Mouse (Mus musculus) spleen, postnatal 36 days (tissue): Measurements from ENCODE around the gene Fam222a.
A peak's percentile ranks its signal among the peaks of the same experiment; 100 is the strongest.

ENCODE experiments used
- DNase-seq, 2 experiments: peaks; one replicate each; pipeline ENCODE4 v3.0.0; 2022; ENCODE audit warnings: low spot score in 2 of 2, mixed read lengths in 1 of 2

Gene Fam222a

DNA sequence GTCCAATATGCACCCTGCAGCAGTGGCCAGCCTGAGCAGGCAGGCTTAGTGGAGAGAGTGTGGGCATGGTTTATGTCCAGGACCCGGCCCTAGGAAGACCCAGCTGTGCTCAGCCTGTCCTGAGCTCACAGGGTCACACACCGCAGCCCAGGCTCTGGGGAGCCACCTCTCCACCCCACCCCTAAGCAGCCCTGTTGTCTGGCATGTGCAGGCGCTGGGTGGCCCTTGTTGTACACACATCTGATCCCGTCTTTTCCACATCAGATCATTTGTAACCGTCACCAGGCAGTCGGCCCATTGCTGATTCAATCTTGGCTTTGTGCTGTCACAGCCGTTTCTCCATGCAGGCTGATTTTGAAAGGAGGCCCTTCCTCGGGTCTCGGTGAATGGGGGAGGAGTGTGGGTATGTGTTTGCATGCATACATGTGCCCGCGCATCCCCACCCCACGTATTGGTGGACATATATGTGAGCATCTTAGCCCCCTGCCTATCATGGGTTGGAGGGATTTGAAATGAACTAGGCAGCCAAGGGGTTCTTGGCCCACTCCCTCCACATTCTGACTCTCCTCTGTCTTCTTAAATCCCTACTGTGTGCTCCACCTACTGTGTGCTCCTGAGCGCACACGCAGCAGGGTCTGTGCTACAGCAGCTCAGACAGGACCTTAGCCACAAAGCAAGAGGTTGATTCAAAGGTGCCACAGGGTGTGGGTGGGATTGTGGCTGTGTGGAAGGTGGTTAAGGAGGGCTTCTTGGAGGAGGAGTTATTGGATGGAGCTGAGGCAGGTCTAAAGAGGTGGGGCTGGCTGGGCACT, 16.7 kb downstream of the Fam222a start:
- no peak for DNase-seq

DNA sequence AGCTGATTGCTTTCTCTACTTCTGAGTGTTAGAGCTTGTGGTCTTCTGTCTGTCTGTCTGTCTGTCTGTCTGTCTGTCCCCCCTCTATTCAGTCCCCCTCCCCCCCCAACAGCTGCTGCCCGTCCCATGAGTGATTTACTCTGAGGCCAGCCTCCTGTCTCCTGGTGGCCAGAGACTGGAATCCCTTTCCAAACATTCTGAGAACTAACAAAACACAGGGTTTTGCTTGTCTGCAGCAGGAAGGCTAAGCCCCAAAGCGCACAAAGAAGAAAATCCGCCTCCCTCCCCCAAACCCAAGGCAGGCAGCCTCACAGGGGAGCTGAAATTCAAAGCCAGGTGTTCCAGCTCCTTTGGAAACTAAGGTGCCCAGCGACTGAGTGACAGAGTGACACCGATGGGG, 17.9 kb downstream of the Fam222a start:
- DNase-seq: no peak

DNA sequence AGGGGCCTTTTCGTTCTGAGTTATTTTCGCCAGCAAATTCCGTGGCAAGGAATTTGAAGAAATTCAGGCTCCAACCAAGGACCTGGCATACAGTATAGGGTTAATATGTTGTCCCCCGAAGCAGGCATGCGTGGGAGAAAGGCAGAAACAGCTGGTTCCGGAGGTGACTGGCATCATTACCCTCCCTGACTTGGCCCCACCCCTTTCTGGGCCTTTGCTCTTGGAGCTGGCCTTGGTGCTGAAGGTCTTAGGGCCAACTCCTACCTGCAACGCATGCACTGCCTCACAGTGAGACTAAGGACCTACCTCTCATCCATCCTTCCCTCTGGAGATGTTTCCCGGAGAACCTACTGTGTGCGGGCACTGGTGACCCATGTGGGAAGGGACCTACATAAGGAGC, 20.1 kb downstream of the Fam222a start:
- DNase-seq: peak; percentile 87 to 88

DNA sequence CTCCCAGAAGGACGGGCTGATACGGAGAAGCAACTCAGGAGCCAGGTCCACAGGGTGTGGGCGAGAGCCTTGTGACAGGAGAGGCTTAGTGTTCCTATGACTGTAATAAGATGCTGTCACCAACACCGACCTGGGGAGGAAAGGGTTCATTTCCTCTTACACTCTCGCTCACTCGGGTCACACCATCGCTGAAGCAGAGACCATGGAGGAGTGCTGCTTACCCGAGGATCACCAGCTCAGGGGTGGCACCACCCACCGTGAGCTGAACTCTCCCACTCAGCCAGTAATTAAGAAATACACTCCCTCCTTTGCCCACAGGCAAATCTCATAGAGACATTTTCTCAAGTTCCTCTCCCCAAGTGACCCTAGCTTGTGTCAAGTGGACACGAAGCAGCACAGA, 20.6 kb downstream of the Fam222a start:
- no peak for DNase-seq

DNA sequence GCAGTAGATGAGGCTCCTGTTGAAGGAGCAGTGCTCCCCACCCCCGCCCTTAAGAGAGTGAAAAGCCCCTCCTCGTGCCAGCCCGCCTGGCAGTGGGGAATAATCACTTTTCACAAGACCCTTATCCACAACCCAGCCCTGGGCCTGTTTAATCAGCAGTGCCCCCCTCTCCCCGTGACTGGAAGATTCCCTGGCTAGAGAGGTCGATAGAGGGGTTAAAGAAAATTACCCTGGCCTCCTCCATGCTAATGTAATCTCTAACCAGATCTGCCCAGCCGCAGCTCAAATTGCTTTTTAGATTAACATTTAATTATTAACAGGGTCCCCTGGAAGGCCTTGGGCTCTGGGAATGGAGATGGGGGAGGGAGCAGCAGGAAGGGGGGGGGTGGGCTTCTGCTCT, 21.2 kb downstream of the Fam222a start:
- no peak for DNase-seq

DNA sequence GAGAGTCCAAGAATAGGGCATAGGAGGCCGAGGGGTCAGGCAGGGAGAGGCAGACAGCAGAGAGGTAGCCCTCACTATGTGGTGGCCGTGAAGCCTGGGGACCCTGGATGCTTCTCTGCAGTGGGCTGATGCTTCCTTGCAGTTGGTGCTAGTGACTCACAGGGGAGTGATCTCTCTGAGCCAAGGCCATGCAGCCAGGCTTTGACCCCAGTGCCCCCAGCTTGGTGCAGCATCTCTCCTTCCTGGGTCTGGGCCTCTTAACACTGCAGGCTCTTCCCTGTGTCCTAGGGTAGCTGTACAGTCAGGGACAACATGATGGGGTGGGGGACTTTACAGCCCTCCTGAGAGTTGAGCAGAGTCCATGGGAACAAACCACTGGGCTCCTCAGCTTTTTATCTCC, 21.6 kb downstream of the Fam222a start:
- DNase-seq: no peak

DNA sequence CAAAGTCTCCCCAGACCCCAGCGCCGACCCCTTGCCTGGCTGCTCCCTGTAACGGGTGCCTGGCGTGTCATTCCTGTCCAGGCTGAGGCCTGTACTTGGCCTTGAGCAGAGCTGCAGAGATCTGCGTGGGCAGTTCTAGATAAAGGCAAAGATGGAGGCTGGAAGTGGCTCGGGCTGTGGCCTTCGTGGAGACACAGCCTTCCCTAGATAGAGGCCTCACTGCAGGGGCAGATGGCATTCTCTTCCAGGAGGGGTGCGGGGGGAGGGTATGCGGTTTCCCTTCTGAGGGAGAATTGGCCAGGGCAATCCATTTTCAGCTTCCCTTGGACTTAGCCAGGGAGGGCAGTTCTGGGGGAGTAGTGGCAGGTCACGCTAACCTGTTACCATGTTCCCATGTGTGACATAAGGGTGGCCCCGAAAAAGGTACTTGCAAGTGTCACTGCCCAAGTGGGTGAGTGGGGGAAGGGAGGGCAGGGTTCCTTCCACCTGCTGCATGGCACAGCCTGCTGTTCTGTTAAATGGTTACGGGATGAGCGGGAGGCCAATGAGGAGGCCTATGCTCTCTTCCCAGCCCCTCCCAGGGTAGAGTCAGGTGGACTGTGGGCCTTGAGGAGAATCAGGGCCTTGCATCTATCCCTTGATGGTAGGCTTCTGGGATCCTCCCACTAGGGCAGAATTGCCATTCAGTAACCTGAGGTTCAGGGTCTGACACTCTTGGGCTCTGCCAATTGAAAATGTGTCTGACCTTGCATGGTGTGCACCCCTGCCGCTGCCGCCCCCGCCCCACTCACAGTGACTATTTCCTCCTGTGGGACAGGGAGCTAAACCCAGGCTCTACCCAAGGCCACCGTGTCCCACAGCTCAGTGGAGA, 22.5 kb downstream of the Fam222a start:
- no peak for DNase-seq

DNA sequence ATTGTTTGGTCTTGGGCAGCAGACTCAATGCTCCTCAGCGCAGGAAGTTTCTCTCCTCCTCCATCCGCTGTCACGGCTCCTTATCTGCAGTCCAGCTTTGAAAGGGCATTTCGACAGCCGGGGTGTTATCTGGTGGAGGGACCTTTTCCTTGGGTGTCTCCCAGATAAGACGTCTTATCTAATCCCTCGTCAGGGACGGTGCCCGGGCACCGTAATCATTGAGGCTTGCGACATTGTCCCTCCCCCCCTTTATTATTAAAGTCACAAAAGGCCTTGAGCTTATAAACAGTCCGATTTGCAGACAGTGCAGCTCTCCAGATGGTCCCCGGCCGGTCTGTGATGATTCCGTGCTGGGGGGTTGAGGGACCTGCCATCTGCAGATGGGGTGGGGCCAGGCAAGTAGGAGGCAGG, 23.3 kb downstream of the Fam222a start:
- DNase-seq: no peak

DNA sequence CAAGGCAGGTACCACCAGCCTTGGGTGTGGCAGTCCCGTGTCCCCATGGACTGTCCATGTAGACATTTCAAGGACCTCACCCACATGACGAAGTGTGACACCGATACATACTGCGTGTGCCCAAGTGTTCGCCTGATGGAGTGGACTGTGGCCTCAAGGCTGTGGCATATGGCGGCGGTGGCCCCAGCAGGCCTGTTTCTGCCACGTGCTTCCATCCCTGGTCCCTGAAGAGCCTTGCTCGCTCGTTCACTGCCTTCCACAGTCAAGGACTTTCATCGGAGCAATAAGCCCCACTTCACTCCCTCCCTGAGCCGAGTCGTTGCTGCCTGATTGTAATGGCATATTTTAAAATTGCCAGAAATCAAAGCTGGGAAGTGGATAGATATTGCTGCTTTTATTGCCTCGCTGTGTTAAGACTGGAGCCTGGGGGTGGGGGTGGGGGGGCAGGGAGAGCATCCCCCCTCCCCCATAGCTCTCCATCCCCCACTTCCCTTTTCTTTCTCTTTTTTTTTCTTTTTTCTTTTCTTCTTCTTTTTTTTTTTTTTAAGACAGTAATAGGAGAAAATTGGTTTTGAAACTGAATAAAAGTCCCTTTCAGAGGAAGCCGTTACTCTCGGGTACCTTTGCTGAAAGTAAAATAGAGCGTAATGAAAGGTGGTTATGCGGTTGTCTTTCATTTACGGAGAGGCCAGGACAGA, 24.8 kb downstream of the Fam222a start:
- DNase-seq: no peak

DNA sequence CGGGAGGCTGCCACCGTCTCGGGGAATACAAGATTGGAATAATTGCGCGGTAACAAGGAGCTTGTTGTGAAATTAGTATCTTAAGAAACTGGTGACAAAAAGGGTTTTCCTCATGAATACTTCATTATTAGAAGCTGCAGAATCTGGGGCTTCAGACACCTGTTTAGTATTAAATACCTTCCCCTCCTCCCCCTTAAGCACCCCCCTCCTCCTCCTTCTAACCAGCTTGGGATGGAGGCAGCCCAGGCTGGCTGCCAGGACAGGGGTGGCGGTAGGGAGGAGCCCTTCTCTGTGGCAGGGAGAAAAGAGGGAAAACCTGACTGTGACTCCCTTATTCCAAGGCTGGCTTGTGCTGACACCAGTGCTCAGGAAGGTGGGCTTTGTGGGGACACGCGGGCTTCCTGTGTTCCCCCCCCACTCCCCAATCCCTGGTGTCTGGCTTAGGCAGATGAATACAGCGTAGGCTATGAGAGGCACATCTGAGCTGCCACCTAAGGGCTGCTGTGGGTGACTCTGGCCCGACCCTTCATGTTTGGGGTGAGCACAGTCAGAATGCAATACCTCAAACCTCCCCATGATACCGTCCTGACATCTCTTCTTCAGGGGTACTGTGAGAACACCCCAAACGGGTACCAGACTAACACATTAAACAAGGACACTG, 25.5 kb downstream of the Fam222a start:
- DNase-seq: peak; percentile 47 to 48

DNA sequence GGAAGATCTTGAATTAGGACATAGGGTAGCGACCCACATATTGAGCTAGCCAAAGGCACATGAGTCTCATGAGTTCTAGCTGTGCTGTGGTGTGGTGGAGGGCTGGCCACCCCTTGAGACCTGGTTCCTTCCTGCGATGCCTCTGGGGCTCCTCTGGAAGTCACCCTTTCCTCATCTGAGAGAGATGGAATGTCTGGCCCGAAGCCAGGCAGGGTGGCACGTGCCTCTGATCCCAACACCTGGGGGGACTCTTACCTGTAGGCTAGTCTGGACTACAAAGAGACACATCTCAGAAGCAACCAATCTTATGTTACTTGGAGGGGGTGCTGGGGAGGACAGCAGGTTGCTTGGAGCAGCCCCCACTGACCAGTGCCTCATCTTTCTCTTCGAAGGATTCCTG, 26.1 kb downstream of the Fam222a start:
- DNase-seq: no peak

DNA sequence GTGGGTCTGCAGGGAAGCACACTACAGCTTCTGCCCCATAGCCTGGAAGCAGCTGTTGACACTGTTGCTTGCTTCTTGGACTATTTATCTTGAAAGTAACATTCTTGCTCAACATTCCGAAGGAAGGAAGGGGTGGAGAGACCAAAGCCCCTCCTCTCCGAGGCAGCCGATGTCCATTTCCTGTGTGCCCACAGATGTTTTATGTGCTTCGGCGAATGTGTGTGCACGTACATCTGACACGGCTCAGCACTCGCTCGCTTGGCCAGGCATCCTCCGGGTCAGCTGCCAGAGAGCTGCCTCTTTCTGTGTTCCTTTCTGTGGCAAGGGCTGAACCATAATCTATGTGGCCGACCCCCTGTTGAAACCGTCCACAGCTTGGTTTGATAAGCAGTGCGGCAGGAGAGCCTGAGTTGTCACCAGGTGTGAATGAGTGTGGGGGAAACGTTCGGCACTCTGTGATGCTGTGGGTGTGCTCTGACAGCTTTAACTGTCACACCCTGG, 27.0 kb downstream of the Fam222a start:
- peak; percentile 75 to 79 for DNase-seq

DNA sequence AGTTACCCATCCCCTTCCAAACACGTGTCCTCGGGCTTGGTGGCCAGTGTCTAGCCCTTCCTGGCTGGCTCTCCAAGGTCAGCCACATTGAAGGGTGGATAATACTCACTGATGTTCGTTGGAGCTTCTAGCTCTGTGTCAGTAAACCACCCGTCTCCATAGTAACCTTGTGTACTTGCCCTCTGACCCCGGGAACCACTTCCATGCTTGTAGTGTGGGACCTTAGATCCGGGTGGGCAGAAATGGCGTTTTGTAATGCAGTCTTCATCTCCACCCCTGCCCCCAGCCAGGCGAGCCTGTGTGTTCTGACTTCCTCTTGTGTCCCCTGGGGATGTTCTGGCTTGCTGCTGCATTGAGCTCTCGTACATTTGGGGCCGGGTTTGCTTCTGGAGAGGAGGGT, 28.8 kb downstream of the Fam222a start:
- DNase-seq: peak; percentile 87 to 90

DNA sequence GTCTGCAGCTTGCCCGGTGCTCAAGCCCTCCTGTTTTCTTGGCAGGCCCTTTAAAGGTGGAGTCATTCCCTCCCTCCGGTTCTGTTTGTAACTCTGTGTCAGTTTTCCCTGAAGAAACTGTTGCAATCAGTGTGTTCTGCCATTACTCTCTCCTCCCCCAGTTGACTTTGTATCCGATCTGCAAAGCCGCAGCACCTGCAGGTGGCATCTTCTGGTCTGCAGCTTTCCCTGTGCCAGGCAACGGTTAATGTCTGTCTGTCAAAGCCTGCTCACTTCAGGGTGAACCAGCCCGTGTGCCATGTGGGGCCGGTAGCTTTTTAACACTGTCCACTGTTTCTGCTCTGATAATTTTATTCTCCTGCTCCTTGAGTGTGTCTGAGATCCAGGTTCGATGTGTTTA, 29.4 kb downstream of the Fam222a start:
- peak; percentile 68 to 69 for DNase-seq

DNA sequence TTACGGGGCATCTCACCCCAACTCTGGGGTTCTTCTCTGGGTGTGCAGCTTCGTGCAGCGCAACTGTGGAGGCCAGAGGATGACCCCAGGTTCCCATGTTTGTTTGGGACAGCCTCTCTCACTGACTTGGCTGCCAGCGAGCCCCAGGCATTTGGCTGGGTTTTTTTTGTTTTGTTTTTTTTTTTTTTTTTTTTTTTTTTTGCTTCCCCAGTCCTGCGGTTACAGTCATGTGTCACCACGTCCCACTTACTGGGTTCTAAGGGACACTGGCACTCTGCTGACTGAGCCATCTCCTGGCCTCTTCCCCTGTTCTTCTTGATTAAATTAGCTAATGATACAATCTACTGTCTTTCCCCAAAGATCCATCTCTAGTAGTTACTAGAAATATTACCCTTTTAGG, 29.8 kb downstream of the Fam222a start:
- DNase-seq: no peak

DNA sequence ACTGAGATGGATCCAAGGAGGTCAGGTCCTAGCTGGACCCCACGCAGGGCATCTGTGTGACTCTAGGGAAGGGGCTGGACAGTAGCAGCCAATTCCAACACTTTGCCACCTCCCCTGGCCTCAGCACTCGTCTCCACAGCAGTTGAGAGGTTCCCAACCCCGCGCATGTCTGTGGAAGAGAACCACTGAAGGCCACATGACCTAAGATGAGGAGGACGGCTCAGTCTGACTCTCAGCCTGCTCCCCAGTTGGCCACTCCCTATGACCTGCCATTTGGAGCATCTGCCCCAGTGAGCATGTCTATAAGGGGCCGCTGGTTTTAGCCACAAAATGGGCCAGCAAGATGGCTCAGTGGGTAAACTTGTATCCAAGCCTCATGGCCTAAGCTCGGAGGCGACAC, 34.2 kb downstream of the Fam222a start:
- DNase-seq: no peak

DNA sequence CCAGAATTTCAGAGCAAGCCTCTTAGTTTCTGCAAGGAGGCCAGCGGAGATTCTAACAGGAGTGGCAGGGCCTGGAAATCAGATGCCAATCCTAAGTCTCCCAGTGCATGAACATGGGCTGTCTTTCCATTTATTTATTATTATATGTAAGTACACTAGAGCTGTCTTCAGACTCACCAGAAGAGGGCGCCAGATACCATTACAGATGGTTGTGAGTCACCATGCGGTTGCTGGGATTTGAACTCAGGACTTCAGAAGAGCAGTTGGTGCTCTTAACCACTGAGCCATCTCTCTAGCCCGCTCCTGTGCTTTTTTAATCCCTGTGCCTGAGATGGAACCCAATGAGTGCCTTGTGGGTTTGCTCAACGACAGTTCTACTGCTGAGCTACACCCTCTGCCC, 36.2 kb downstream of the Fam222a start:
- DNase-seq: no peak

DNA sequence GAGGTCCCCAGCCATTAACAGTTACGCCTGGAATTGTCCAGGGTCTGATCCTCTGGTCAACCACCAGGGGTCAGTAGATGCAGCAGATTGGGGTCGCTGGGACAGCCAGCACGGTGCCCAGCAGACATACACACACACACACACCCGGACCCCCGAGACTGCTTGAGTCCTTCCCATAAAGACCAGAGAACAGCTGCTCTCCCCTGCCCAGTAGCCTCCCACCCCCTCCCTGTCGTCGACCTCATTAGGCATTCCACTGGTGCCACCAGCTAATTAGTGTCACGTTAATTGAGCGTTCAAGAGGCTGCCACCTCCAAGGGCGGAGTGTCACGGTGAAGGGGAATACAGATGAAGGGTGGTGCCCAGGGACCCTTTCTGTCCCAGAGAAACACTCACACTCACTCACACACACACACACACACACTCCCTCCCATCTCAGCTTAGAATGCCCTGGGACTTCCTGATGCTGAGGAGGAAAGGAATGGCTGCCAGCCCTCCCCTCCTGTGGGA, 37.0 kb downstream of the Fam222a start:
- DNase-seq: no peak

DNA sequence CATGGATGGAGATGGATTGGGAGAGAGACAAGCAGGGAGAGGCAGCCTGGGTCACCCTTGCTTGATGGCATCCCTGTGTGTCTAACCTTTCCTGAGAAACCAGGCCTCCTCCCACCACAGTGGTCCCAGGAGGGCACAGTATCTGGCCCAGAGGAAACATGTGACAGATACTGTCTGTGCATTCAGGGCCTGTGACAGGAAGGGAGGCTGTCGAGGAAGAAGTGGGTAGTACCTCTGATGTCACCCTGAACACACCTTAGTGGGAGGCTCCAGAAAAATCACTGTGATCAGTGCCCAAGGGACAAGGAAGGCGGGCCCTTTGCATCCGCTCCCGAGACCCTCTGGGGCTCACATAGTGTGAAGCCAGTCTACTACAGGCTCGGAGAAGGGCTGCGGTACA, 38.2 kb downstream of the Fam222a start:
- DNase-seq: peak; percentile 71 to 73

DNA sequence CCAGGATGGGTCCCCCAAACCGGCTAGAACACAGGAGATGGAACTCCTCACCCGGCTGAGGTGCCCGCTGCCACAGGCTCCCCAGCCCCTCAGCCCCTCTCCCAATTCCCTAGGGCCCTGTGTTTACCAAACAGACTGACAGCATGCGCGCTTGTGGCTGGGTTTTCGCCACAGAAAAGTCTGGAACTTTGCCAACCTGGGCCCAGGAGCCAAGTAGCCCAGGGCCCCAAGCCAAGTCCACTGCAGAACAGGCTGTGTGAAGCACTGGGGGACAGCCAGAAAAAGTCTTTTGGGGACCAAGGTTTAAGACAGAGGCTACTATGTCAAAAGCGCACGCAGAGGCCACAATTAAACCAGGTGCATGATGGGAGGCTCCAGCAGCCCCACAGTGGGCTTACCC, 39.8 kb downstream of the Fam222a start:
- DNase-seq: no peak

DNA sequence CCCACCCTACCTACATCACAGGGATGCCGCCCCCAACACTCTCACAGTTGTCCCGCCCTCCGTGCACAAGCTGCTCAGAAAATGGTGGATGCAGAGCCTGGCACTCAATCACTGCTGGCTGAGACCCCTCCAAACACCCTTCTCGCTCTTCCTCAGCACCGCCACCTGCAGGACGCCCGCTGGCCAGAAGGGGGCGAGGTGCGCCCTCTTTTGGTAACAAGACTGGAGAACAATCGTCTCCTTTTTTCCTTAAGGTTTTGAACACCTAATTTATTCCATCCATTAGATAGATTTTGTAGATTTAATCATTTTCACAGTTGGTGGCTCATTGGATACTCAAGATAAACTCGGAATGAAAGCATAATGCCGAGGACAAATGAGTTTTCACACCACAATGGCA, 40.7 kb downstream of the Fam222a start:
- DNase-seq: peak; percentile 55 to 63
